14 mouse cellular contexts compared by ENCODE assay signal in the genomic region with DNA sequence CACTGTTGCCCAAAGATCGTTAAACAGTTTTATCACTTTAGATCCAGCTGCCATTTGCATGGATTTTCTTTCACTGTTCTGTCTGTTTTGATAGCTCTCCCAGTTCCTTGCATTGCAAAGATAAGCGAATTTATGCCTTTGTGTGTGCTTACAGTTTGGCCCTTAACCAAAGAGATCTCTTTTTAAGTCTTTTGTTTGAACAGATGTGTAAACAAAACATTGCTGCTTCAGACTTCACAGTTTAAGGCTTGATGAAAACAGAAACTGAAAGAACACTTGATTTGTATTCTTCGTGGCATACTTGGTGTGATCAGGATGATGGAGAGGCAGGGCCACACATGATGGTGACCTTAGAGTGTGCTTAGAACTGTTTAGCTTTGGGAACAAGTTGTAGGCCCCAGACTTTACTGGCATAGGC.
DNase-seq lines count a peak whose midpoint lies in the region; ATAC-seq and TF ChIP-seq lines count a peak whose summit lies in the region.
"Had no signal": no experiment of that assay in that cellular context is flagged by ENCODE, and none has a peak within 500 bp of the region (broad histone marks: within the 10 kb centered on the region; RNA-seq: fewer than 3 reads in every experiment).

No protein-coding gene starts in this region.

- DNase-seq in lung, embryonic 14.5 days = peak; percentile 79
- no peak for DNase-seq in lung, postnatal 25 days (ENCODE audit: low spot score)
- DNase-seq in MEL (ENCODE audit: low read depth, low spot score) = peak; percentile 86
- peak; percentile 35 for DNase-seq in naive thymus-derived CD4-positive, alpha-beta T cell, adult 2 months (ENCODE audit: low read depth)
- no peak for DNase-seq in layer of hippocampus, adult 11-12 months (ENCODE audit: low spot score)
- DNase-seq in midbrain, postnatal 0 days (ENCODE audit: low spot score) = no peak
- DNase-seq in ovary, postnatal 10 days (ENCODE audit: low spot score) = no peak
- DNase-seq: adrenal gland, postnatal 14 days; cerebellum, adult 11 months; kidney, adult 2 months; thymus, postnatal 14 days had no signal

- TF ChIP-seq RAD21 in MEL (IDR thresholded peaks at IDR 0.05; ENCODE audit: low read depth, low read length) = no peak

- peak; percentile 99 to 100 for TF ChIP-seq EP300 in MEL (IDR thresholded peaks at IDR 0.05; ENCODE audit: low read depth in 1 of 2, low read length in 2 of 2)

- H3K9ac ChIP-seq in lung, embryonic 14.5 days = no peak overlapping the region
- H3K9ac ChIP-seq in MEL (ENCODE audit: control insufficient read depth, low read depth, low read length, poor library complexity, severe bottlenecking) = peak overlapping the region; percentile 50
- H3K9ac ChIP-seq in intestine, embryonic 16.5 days (ENCODE audit: low read depth, low read length) = no peak overlapping the region
- H3K9ac ChIP-seq in midbrain, postnatal 0 days (replicated peaks; ENCODE audit: low read length, poor library complexity, severe bottlenecking) = no peak overlapping the region

- H3K79me2 ChIP-seq in MEL (ENCODE audit: control insufficient read depth, insufficient read depth, low read length, poor library complexity) = no peaks in the 10 kb centered on the region; the same call in 1 of the 2 replicates

- no peak for TF ChIP-seq POLR2A in MEL (IDR thresholded peaks at IDR 0.05; ENCODE audit: control insufficient read depth in 1 of 2, insufficient read depth in 1 of 2, low read depth in 1 of 2, low read length in 2 of 2, poor library complexity in 1 of 2)

- WGBS in lung, embryonic 14.5 days = 19% methylated on average over 3 of the region's 3 CpGs
- 38% methylated on average over 3 of the region's 3 CpGs for WGBS in intestine, embryonic 16.5 days
- 59% methylated on average over 3 of the region's 3 CpGs for WGBS in midbrain, postnatal 0 days

- H3K36me3 ChIP-seq in lung, embryonic 14.5 days (ENCODE audit: insufficient read depth) = peaks cover 5% of the 10 kb centered on the region
- peaks cover 3 to 25% of the 10 kb centered on the region in 2 experiments; a peak in 3 of 4 replicates for H3K36me3 ChIP-seq in MEL (ENCODE audit: control insufficient read depth in 1 of 2, insufficient read depth in 2 of 2, low read length in 2 of 2)
- H3K36me3 ChIP-seq in intestine, embryonic 16.5 days (ENCODE audit: control insufficient read depth, insufficient read depth, low read length) = 0 out of 2 replicates have a peak, but pooled peaks cover 2% of the 10 kb centered on the region
- no peaks in the 10 kb centered on the region for H3K36me3 ChIP-seq in midbrain, postnatal 0 days (ENCODE audit: insufficient read depth, low read length)

- H3K4me2 ChIP-seq in lung, embryonic 14.5 days = no peak overlapping the region
- no peak overlapping the region for H3K4me2 ChIP-seq in intestine, embryonic 16.5 days (ENCODE audit: low read depth, low read length)
- no peak overlapping the region for H3K4me2 ChIP-seq in midbrain, postnatal 0 days (ENCODE audit: low read depth, low read length, poor library complexity, severe bottlenecking)

- peak; percentile 85 for ATAC-seq in lung, embryonic 14.5 days (ENCODE audit: insufficient read depth)
- no peak for ATAC-seq in intestine, embryonic 16.5 days
- no peak for ATAC-seq in midbrain, postnatal 0 days (ENCODE audit: low FRiP score)

- no peaks in the 10 kb centered on the region for H3K27me3 ChIP-seq in lung, embryonic 14.5 days (ENCODE audit: insufficient read depth, low read length)
- no peaks in the 10 kb centered on the region for H3K27me3 ChIP-seq in MEL (ENCODE audit: control insufficient read depth in 1 of 2, insufficient read depth in 2 of 2, low read length in 2 of 2)
- no peaks in the 10 kb centered on the region for H3K27me3 ChIP-seq in intestine, embryonic 16.5 days (replicated peaks; ENCODE audit: control insufficient read depth, insufficient read depth, low read length)
- no peaks in the 10 kb centered on the region for H3K27me3 ChIP-seq in midbrain, postnatal 0 days (ENCODE audit: insufficient read depth, low read length)

- TF ChIP-seq CTCF in lung, embryonic 14.5 days (IDR thresholded peaks at IDR 0.05; ENCODE audit: low read depth) = no peak
- TF ChIP-seq CTCF in MEL (IDR thresholded peaks at IDR 0.05 in 2 of 3, conservative IDR thresholded peaks at IDR 0.05 in 1 of 3; ENCODE audit: control insufficient read depth in 1 of 3, insufficient read depth in 1 of 3, low read depth in 2 of 3, low read length in 3 of 3, poor library complexity in 1 of 3, severe bottlenecking in 1 of 3) = no peak
- TF ChIP-seq CTCF in midbrain, postnatal 0 days (IDR thresholded peaks at IDR 0.05) = no peak

- peaks cover 8% of the 10 kb centered on the region; the same call in 1 of the 2 replicates for H3K4me1 ChIP-seq in lung, embryonic 14.5 days (ENCODE audit: insufficient read depth)
- H3K4me1 ChIP-seq in MEL (ENCODE audit: control insufficient read depth in 1 of 2, insufficient read depth in 2 of 2, low read length in 2 of 2) = peaks cover 23 to 28% of the 10 kb centered on the region in 2 experiments
- no peaks in the 10 kb centered on the region; the same call in 1 of the 2 replicates for H3K4me1 ChIP-seq in intestine, embryonic 16.5 days (ENCODE audit: control insufficient read depth, insufficient read depth, low read length)
- no peaks in the 10 kb centered on the region for H3K4me1 ChIP-seq in midbrain, postnatal 0 days (ENCODE audit: insufficient read depth, low read length)
- H3K4me1 ChIP-seq: forebrain, embryonic 10.5 days had no signal

- no peaks in the 10 kb centered on the region for H3K9me3 ChIP-seq in lung, embryonic 14.5 days (ENCODE audit: low read depth, low read length)
- H3K9me3 ChIP-seq in MEL (replicated peaks; ENCODE audit: insufficient read depth, low read length) = no peaks in the 10 kb centered on the region
- no peaks in the 10 kb centered on the region for H3K9me3 ChIP-seq in intestine, embryonic 16.5 days (ENCODE audit: control insufficient read depth, low read length)
- H3K9me3 ChIP-seq in midbrain, postnatal 0 days (ENCODE audit: low read length) = no peaks in the 10 kb centered on the region
- H3K9me3 ChIP-seq: forebrain, embryonic 10.5 days had no signal

- H3K4me3 ChIP-seq in lung, embryonic 14.5 days (ENCODE audit: low read depth, low read length) = no peak overlapping the region
- peak overlapping the region; percentile 33 to 49 for H3K4me3 ChIP-seq in MEL (ENCODE audit: control insufficient read depth in 1 of 2, insufficient read depth in 1 of 2, low read depth in 2 of 2, low read length in 2 of 2)
- H3K4me3 ChIP-seq in intestine, embryonic 16.5 days (ENCODE audit: low read length) = no peak overlapping the region
- no peak overlapping the region for H3K4me3 ChIP-seq in midbrain, postnatal 0 days (ENCODE audit: low read depth, low read length)
- H3K4me3 ChIP-seq: forebrain, embryonic 10.5 days; myocyte had no signal

- peak overlapping the region; percentile 71 for H3K27ac ChIP-seq in lung, embryonic 14.5 days (ENCODE audit: low read depth)
- H3K27ac ChIP-seq in MEL (ENCODE audit: control insufficient read depth, low read depth, low read length) = peak overlapping the region; percentile 88
- H3K27ac ChIP-seq in intestine, embryonic 16.5 days (ENCODE audit: low read length) = peak overlapping the region; percentile 12; the same call in 1 of the 2 replicates
- no peak overlapping the region for H3K27ac ChIP-seq in midbrain, postnatal 0 days (ENCODE audit: low read depth, low read length)
- H3K27ac ChIP-seq: forebrain, embryonic 10.5 days had no signal

TF ChIP-seq in MEL, 35 proteins besides CTCF, POLR2A, EP300 and RAD21:
- TF ChIP-seq E2F4 (IDR thresholded peaks at IDR 0.05; ENCODE audit: borderline replicate concordance, low read depth, low read length) = no peak
- TF ChIP-seq TCF12 (IDR thresholded peaks at IDR 0.05; ENCODE audit: low read depth, low read length) = peak; percentile 100
- peak; percentile 63; the same call in 1 of the 2 replicates for TF ChIP-seq MEF2A (IDR thresholded peaks at IDR 0.05; ENCODE audit: extremely low read depth, insufficient replicate concordance, low read depth, low read length, poor library complexity, severe bottlenecking)
- peak; percentile 95 for TF ChIP-seq TAL1 (IDR thresholded peaks at IDR 0.05; ENCODE audit: low read length)
- TF ChIP-seq ZC3H11A (IDR thresholded peaks at IDR 0.05; ENCODE audit: low read depth, low read length) = no peak
- no peak for TF ChIP-seq ELF1 (IDR thresholded peaks at IDR 0.05; ENCODE audit: low read depth, low read length)
- TF ChIP-seq MAFK (IDR thresholded peaks at IDR 0.05; ENCODE audit: borderline replicate concordance, low read depth, low read length) = peak; percentile 90
- TF ChIP-seq MYB (IDR thresholded peaks at IDR 0.05; ENCODE audit: low read depth, low read length) = peak; percentile 98
- peak; percentile 72 for TF ChIP-seq POLR2AphosphoS2 (IDR thresholded peaks at IDR 0.05; ENCODE audit: low read length)
- no peak for TF ChIP-seq GABPA (IDR thresholded peaks at IDR 0.05; ENCODE audit: low read depth, low read length)
- peak; percentile 61; the same call in 1 of the 2 replicates for TF ChIP-seq MYC (IDR thresholded peaks at IDR 0.05; ENCODE audit: low read depth, low read length)
- TF ChIP-seq MXI1 (IDR thresholded peaks at IDR 0.05; ENCODE audit: low read depth, low read length) = peak; percentile 69; the same call in 1 of the 2 replicates
- peak; percentile 82; the same call in 1 of the 2 replicates for TF ChIP-seq BHLHE40 (IDR thresholded peaks at IDR 0.05; ENCODE audit: borderline replicate concordance, low read depth, low read length)
- TF ChIP-seq MAZ (IDR thresholded peaks at IDR 0.05; ENCODE audit: low read depth, low read length) = peak; percentile 81
- no peak for TF ChIP-seq TBP (IDR thresholded peaks at IDR 0.05; ENCODE audit: low read depth, low read length)
- TF ChIP-seq SIN3A (IDR thresholded peaks at IDR 0.05; ENCODE audit: low read length) = peak; percentile 98
- TF ChIP-seq ETS1 (IDR thresholded peaks at IDR 0.05; ENCODE audit: low read depth, low read length) = peak; percentile 100
- TF ChIP-seq CHD2 (IDR thresholded peaks at IDR 0.05; ENCODE audit: low read length) = no peak; the same call in 1 of the 2 replicates
- TF ChIP-seq ZNF384 (IDR thresholded peaks at IDR 0.05; ENCODE audit: low read depth, low read length) = peak; percentile 70
- 0 out of 2 replicates have a peak, but pooled peaks have one; percentile 57 for TF ChIP-seq HCFC1 (IDR thresholded peaks at IDR 0.05; ENCODE audit: low read depth, low read length)
- TF ChIP-seq GATA1 (IDR thresholded peaks at IDR 0.05; ENCODE audit: low read depth, low read length) = peak; percentile 99
- peak; percentile 98 for TF ChIP-seq RCOR1 (IDR thresholded peaks at IDR 0.05; ENCODE audit: low read depth, low read length)
- no peak for TF ChIP-seq JUND (IDR thresholded peaks at IDR 0.05; ENCODE audit: low read depth, low read length)
- TF ChIP-seq MAX (IDR thresholded peaks at IDR 0.05; ENCODE audit: low read length) = peak; percentile 64; the same call in 1 of the 2 replicates
- no peak for TF ChIP-seq ZKSCAN1 (IDR thresholded peaks at IDR 0.05; ENCODE audit: low read depth, low read length)

Comparison
In these comparisons a context has a peak if more than half of its experiments do, and no peak if none do; other contexts are left out.
1. DNase-seq: peak in lung, embryonic 14.5 days (single experiment), MEL (single experiment) and naive thymus-derived CD4-positive, alpha-beta T cell, adult 2 months (single experiment); none in lung, postnatal 25 days (single experiment), layer of hippocampus, adult 11-12 months (single experiment), midbrain, postnatal 0 days (single experiment) and ovary, postnatal 10 days (single experiment).
2. H3K4me3 ChIP-seq: peak in MEL (2 of 2); none in lung, embryonic 14.5 days (single experiment), intestine, embryonic 16.5 days (single experiment) and midbrain, postnatal 0 days (single experiment).